Mouse (Mus musculus) mouse trophoblast stem cell (cell line): Measurements from ENCODE around the gene Gadd45gip1.

Experiments used
- in situ Hi-C, 2 experiments: fragments of 300-500 bp; cut with MseI, MboI; formaldehyde crosslinking; loops; 2 replicates in 1 of 2; 3 replicates in 1 of 2; pipeline ENCODE4 v1.15.1; 2025

Gene Gadd45gip1

DNA sequence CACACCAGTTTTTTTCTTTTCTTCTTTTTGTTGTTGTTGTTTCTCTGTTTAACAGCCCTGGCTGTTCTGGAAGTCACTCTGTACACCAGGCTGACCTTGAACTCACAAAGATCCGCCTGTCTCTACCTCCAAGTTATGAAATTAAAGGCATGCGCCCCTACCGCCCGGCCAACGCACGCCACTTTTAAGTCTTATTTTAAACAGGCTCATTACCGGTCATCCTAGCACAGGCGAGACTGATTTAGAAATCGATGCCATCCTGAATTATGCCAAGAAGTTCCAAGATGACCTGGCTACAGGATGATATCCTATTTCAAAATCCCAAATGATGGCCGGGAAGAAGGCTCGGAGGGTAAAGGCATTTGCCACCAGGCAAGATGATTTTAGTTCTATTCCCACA lies at the start of gene Gadd45gip1:
Gene Gadd45gip1, plus strand, starts transcription at position 33 of the 400 bp plus-strand sequence.
- in situ Hi-C loops = no loop called here

- in situ Hi-C loops = no loop called here
Measured at GRCm38 (mm10) chr8:84781686-84782505, 49.4 kb upstream of the Gadd45gip1 start.

DNA sequence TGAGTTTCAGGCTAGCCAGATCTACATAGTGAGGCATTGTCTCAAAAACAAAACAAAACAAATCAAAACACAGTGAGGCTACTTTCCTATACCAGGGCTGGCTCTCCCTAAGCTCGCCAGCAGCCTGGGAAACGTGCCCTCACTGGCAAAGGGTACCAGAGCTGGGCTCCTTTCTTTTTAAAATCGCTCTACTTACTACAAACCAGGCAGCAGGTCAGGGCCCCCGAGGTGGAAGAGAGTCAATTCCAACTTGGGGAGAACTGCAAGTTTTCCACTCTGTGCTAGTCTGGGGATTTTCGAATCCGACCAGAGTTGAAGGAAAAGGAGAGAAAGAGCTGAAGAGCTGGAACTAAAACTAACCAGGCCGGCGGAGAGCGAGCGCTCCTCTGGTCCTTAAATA lies 48.6 kb upstream of the Gadd45gip1 start:
- in situ Hi-C loops = no loop called here

- in situ Hi-C loops = no loop called here
Measured at GRCm38 (mm10) chr8:84783198-84783918, 48.0 kb upstream of the Gadd45gip1 start.

DNA sequence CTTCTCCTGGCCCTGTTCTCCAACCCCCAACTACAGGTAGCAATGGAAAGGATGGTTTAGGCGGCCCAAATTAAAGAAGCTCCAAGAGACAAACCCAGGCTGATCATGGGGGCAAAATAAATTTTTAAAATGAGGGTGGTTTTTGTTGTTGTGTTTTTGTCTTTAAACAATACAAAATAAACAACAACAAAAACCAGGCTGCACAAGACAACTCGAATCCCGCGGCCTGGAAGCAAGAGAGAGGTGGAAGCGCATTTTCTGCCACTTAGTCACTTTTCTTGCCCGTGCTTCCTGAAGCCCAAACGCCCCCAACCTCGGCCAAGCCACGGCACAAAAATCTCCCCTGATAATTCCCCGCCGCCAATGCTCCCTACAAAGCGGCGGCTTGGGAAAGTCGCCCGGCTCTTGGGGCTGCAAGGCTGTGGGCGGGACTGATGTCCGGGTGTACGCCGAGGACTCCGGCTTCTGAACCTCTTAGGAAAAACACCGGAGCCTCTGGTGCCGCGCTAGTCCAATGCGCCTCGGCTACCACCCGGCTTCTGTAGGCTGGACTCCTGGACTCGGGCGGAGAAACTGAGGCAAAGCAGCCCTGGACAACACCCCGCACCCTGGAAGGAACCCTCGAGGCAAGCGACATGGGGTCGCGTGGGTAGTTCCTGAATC lies 47.3 kb upstream of the Gadd45gip1 start:
- in situ Hi-C loops = no loop called here

GRCm38 (mm10) chr8:84784681-84785505 lies 46.4 kb upstream of the Gadd45gip1 start:
- in situ Hi-C loops = no loop called here

DNA sequence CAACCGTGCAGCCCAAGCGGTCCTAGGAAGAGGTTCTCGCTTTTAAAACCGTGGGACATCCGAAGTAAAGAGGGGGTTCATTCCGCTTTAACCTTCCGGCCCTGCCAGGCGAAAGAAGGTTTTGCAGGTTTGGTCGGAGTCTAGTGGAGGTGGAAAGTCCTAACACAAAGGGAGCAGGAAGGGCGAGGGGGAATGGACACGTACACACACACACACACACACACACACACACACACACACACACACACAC lies 45.9 kb upstream of the Gadd45gip1 start:
- in situ Hi-C loops = no loop called here

DNA sequence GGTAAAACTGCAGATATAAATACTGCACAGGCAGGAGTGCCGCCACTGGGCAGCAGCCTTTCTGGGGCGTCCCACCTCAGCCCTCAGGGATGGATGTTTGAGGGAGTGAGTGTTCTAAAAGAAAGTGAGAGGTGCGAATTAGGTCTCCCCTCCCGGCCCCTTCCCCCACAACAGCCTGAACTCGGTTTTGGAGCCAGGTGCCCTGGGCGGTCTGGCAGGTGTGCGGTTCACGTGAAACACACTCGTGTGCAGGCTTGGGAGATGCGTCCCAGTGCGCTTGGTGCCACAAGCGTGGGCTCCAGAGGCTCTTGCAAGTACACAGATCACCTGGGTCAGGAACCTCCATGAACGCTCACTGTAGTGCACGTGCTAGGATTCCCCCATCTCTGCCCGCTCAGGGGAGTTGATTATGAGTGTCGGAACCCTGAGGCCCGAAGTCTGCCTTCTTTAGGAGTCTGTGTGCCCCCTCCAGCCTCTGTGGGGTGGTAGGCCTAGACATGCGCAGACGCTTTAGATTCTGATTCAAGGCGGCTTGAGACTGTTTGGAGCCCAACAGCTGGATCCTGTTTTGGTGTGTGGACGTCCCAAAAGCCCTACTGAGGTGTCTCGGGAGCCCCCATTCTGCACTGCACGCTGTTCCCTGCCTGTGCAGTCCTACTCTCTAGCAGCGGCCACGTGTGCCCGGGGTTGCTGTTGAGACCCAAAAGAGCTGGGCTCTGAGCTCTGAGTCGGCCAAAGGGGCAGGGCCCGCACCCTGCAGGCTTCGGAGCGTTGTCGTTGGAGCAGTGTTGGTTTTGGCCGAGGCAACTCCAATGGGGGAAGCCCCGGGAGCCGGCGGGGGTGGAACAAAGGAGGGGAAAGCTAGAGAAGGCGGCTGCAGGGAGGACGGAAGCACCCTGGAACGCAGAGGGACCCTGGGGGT lies 45.3 kb upstream of the Gadd45gip1 start:
- in situ Hi-C loops = no loop called here

- in situ Hi-C loops = no loop called here
Measured at GRCm38 (mm10) chr8:84786801-84787467, 44.4 kb upstream of the Gadd45gip1 start.

DNA sequence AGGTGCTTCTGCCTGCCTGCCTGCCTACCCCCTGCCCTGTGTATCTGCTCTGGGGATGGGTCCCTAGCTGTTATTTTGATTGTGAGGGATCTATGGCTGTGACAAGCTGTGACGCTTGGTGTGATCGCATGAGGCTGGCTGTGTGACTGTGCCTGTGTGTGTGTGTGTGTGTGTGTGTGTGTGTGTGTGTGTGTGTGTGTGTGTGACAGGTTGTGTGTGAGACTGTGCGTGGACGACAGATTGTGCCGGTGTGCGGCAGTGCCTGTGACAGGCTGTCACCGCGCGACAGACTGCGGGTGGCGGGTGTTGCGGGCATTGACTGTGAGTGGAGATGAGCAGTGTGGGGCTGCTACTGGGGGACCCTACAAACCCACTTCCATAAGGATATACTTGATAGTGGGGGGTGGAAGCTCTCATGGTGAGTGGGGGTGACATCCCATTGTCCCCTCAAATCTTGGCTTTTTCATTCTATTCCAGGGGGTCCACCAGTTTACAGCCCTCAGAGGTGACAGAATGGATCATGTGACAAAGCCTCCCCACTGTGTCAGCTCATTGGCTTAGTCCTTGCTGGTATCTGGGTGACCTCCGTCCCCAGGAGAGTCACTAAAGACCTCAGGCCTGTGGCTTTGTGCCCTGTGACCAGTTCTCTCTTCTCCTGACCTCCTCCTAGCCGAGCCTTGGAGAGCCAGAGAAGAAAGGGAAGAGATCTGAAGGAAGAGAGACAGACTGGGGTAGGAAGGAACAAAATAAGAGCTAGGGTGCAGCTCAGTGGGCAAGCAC lies 43.6 kb upstream of the Gadd45gip1 start:
- in situ Hi-C loops = no loop called here

DNA sequence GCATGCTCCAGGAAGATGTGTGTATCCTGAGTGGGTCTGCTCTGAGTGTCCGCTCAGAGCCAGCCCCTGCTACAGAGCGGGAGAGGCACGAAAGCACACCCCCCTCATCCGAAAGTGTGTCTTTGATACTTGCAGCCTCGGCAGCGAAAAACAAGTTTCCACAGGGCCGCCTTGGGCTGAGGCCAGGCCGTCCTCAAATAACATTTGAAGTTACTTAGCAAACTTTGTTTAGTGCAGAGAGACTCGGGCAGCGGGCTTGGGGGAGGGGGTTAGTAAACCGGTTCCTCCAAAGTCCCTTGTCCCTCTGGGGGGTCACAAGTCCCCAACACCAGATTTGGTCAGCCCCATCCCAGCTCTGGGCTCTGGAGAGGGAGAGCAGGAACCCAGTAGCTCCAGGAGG lies 42.4 kb upstream of the Gadd45gip1 start:
- in situ Hi-C loops = no loop called here

- in situ Hi-C loops = no loop called here
Measured at GRCm38 (mm10) chr8:84789345-84789744, 42.0 kb upstream of the Gadd45gip1 start.

DNA sequence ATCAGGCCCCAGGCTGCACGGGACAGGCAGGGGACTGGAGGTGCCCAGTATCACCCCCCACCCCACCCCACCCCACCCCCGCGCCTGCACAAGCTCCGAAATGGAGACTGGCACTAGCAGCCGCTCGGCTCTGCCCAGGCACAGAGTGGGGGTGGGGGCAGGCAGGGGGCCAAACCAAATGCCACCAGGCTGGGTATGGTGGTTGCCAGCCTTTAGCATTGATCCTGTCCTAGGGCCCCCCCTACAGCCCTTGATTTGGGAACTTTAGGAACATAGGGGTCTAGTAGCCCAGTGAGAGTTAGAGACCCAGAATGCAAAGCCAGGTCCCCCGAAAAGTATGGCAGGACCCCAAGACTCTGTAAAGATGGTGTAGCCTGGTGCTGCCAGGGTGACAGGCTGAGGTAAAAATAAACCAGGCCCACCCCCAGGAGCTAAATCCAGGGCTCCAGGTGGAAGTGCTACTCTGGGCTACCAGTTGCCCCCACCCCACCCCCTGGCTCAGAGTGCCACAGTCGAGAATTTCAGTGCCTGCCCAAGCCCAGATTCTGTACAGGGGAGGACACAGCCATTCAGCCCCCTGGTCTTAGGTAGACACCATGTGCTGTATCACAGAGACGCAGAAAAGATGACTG lies 41.4 kb upstream of the Gadd45gip1 start:
- in situ Hi-C loops = no loop called here

DNA sequence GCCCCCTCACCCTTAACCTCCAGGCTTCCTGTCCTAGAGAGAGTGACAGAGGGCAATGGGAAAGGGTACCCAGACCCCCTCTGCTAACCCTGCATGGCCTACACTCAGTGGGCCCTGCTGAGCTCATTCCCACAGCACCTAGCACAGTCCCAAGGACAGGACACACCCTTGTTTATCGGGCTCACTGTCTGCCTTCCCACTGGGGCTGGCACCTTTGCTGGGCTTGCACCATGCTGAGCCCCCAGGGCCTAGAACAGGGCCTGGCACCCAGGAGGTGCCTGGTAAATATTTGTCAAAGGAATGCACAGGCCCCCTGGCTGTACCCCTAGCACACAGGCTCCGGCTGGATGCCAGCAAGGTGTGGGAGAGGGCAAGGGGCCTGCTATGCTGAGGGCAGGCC lies 40.8 kb upstream of the Gadd45gip1 start:
- in situ Hi-C loops = no loop called here

DNA sequence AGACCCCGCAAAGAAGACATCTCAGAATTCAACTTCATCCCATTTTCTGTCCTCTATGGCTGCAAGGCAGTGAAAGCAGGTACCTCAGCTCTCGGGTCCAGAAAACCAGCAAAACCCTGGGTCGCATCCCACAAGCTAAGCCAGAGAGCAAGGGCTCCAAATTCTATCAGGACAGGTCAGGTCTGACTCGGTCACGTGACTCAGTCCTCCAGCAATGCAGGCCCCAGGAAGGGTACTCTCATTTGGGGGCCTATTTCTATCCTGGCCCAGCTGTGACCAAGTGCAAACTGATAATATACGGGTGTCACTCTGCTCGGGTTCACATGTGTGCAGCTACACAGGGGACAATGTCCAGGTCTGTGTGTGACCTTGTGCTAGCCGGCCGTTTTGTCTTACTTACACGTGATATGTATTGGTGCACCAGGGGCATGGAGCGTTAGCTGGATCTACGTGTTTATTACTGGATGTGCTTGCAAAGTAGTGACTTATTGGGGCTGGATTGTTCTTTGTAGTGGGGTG lies 38.8 kb upstream of the Gadd45gip1 start:
- in situ Hi-C loops = no loop called here

GRCm38 (mm10) chr8:84793134-84793533 lies 38.2 kb upstream of the Gadd45gip1 start:
- in situ Hi-C loops = no loop called here

DNA sequence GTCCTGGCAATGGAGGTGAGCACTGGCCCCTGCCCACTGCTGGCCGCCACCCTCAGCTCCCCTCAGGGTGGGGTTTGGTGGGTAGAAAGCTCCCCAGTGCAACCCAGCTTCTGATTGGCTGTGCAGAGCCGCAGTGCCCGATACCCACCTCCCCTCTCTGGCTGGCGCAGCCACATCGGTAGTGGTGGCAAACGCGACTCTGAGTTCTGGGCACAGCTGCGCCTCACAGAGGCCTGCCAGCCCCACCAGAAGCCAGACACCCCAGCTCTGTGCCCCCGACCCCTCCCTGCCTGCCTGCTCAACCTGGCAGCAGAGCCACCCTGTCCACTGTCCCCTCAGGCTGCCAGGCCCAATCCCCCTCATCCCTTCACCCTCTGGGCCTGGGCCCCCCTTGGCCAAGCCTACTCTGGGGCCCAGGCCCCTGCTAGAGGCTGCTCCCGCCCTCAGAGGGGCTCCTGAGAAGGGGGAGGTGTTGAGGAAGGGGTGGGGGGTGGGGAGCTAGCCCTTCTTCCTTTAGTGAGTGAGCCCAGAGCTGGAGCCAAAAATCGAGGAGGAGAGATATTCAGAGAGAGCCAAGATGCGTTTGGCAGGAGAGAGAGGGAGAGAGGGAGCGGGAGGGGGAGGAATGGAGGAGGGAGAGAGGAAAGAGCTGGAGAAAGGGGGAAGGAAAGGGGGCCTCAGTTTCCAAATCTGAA lies 37.4 kb upstream of the Gadd45gip1 start:
- in situ Hi-C loops = no loop called here

DNA sequence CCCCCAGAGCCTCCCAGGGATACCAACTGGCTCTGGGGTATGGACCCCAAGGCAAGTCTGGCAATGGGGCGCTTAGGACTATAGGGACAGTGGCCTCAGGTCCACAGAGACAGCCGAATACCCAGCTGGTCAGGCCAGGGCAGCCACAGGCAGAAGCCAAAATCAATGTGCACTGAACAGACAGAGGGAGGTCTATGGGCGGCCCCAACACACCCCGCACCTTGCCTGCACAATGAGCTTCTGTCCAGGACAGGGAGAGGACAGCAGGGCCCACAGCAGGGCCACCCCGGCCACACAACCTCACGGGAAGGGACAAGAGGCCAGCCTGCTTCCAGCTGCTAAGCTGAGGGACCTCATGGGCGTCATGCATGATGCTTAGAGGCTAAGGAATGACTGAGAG lies 36.8 kb upstream of the Gadd45gip1 start:
- in situ Hi-C loops = no loop called here
